Mouse (Mus musculus): ENCODE data around the gene Zbp1. TPM values are rescaled to one million over a fixed set of nuclear protein-coding genes. Genes with fewer than 3 reads are reported as not detected.

The Zbp1 gene
- total RNA-seq (2021): not detected
- long read RNA-seq, experiment 1: 0 reads
- long read RNA-seq, experiment 2: 0 reads

- peak in 1 of 2 experiments; percentile 1 for DNase-seq (ENCODE audit: low spot score in 2 of 2)
Measured at GRCm38 (mm10) chr2:173218416-173219141, at the start of gene Zbp1. TSS of gene Zbp1 (minus strand) at chr2:173218923.

GRCm38 (mm10) chr2:173267562-173267961 is 48.8 kb upstream of the Zbp1 start:
- intact Hi-C loops (cut with DNase I): no loop called here

More at GRCm38 (mm10) chr2:173218416-173219141, at the start of gene Zbp1:
- intact Hi-C loops (cut with DNase I): no loop called here

GRCm38 (mm10) chr2:173266349-173267112 is 47.8 kb upstream of the Zbp1 start:
- no peak for DNase-seq (ENCODE audit: low spot score in 2 of 2)
- intact Hi-C loops (cut with DNase I): no loop called here

More at GRCm38 (mm10) chr2:173267562-173267961, 48.8 kb upstream of the Zbp1 start:
- DNase-seq (ENCODE audit: low spot score in 2 of 2): no peak

GRCm38 (mm10) chr2:173265468-173266265 is 46.9 kb upstream of the Zbp1 start:
- intact Hi-C loops (cut with DNase I): no loop called here
- DNase-seq (ENCODE audit: low spot score in 2 of 2): no peak

GRCm38 (mm10) chr2:173264467-173265128 is 45.9 kb upstream of the Zbp1 start:
- intact Hi-C loops (cut with DNase I): no loop called here
- peak; percentile 43 to 58 for DNase-seq (ENCODE audit: low spot score in 2 of 2)

- DNase-seq (ENCODE audit: low spot score in 2 of 2): no peak
- intact Hi-C loops (cut with DNase I): no loop called here
Measured at GRCm38 (mm10) chr2:173263636-173264330, 45.1 kb upstream of the Zbp1 start.

- no peak for DNase-seq (ENCODE audit: low spot score in 2 of 2)
- intact Hi-C loops (cut with DNase I): no loop called here
Measured at GRCm38 (mm10) chr2:173261497-173261896, 42.8 kb upstream of the Zbp1 start.

- intact Hi-C loops (cut with DNase I): no loop called here
- no peak for DNase-seq (ENCODE audit: low spot score in 2 of 2)
Measured at GRCm38 (mm10) chr2:173258459-173259091, 39.9 kb upstream of the Zbp1 start.

- intact Hi-C loops (cut with DNase I): no loop called here
- peak; percentile 80 to 85 for DNase-seq (ENCODE audit: low spot score in 2 of 2)
Measured at GRCm38 (mm10) chr2:173257610-173258009, 38.9 kb upstream of the Zbp1 start.

GRCm38 (mm10) chr2:173256552-173256949 is 37.8 kb upstream of the Zbp1 start:
- DNase-seq (ENCODE audit: low spot score in 2 of 2): no peak
- intact Hi-C loops (cut with DNase I): no loop called here

GRCm38 (mm10) chr2:173255810-173256551 is 37.3 kb upstream of the Zbp1 start:
- no peak for DNase-seq (ENCODE audit: low spot score in 2 of 2)
- intact Hi-C loops (cut with DNase I): no loop called here

- no peak for DNase-seq (ENCODE audit: low spot score in 2 of 2)
- intact Hi-C loops (cut with DNase I): no loop called here
Measured at GRCm38 (mm10) chr2:173253761-173254662, 35.3 kb upstream of the Zbp1 start.

- intact Hi-C loops (cut with DNase I): no loop called here
- peak; percentile 77 to 84 for DNase-seq (ENCODE audit: low spot score in 2 of 2)
Measured at GRCm38 (mm10) chr2:173251675-173252074, 33.0 kb upstream of the Zbp1 start.

GRCm38 (mm10) chr2:173251133-173251532 is 32.4 kb upstream of the Zbp1 start:
- no peak for DNase-seq (ENCODE audit: low spot score in 2 of 2)
- intact Hi-C loops (cut with DNase I): no loop called here

- intact Hi-C loops (cut with DNase I): no loop called here
- no peak for DNase-seq (ENCODE audit: low spot score in 2 of 2)
Measured at GRCm38 (mm10) chr2:173250411-173250810, 31.7 kb upstream of the Zbp1 start.

GRCm38 (mm10) chr2:173249965-173250364 is 31.2 kb upstream of the Zbp1 start:
- no peak for DNase-seq (ENCODE audit: low spot score in 2 of 2)
- intact Hi-C loops (cut with DNase I): no loop called here

- DNase-seq (ENCODE audit: low spot score in 2 of 2): no peak
- intact Hi-C loops (cut with DNase I): no loop called here
Measured at GRCm38 (mm10) chr2:173249386-173249785, 30.7 kb upstream of the Zbp1 start.

All from left cerebral cortex, postnatal 14 days (tissue).